Mouse (Mus musculus) forebrain, embryonic 11.5 days (tissue): Measurements from ENCODE around the gene Pik3r1. TPM values are rescaled to one million over a fixed set of nuclear protein-coding genes. Genes with fewer than 3 reads are reported as not detected.

Experiments
- ATAC-seq: fragments of 200-750 bp; cut with Nextera tagmentation; replicated peaks from 2 replicates; pipeline ENCODE4 v1.8.0; 2017; ENCODE audit warnings: moderate TSS enrichment; ENCODE audit not compliant: low FRiP score
- DNase-seq: peaks from one replicate; pipeline ENCODE4 v3.0.0-alpha.2; 2017; ENCODE audit warnings: low spot score
- H3K27ac ChIP-seq: fragments of 300-500 bp; sonication (generic); 2 replicates; pipeline ENCODE4 v1.5.1; 2014; ENCODE audit warnings: low read depth, low read length
- H3K27me3 ChIP-seq: fragments of 300-500 bp; sonication (generic); 2 replicates; pipeline ENCODE4 v1.6.1; 2014; ENCODE audit warnings: mild to moderate bottlenecking, low read length, mixed read lengths; ENCODE audit not compliant: control insufficient read depth, insufficient read depth
- H3K36me3 ChIP-seq: fragments of 300-500 bp; sonication (generic); 2 replicates; pipeline ENCODE4 v1.6.1; 2014; ENCODE audit warnings: mild to moderate bottlenecking, low read length, moderate library complexity, mixed read lengths; ENCODE audit not compliant: control insufficient read depth, insufficient read depth
- H3K4me1 ChIP-seq: fragments of 300-500 bp; sonication (generic); replicated peaks from 2 replicates; pipeline ENCODE4 v1.6.1; 2014; ENCODE audit warnings: low read length, mixed read lengths; ENCODE audit not compliant: control insufficient read depth, insufficient read depth
- H3K4me2 ChIP-seq: fragments of 300-500 bp; sonication (generic); 2 replicates; pipeline ENCODE4 v1.6.1; 2014; ENCODE audit warnings: low read depth, mild to moderate bottlenecking, low read length, moderate library complexity, mixed read lengths; ENCODE audit not compliant: severe bottlenecking
- H3K4me3 ChIP-seq: fragments of 300-500 bp; sonication (generic); 2 replicates; pipeline ENCODE4 v1.5.1; 2014; ENCODE audit warnings: low read depth, low read length
- H3K9ac ChIP-seq: fragments of 300-500 bp; sonication (generic); 2 replicates; pipeline ENCODE4 v1.6.1; 2014; ENCODE audit warnings: low read length
- H3K9me3 ChIP-seq: fragments of 300-500 bp; sonication (generic); 2 replicates; pipeline ENCODE4 v1.6.1; 2016; ENCODE audit warnings: low read length, mixed read lengths; ENCODE audit not compliant: control insufficient read depth
- WGBS: fragments of 180-500 bp; shearing (Covaris S2); extraction: QIAGEN DNeasy Blood & Tissue Kit; methylation state at CpG from one replicate; pipeline ENCODE4 v1.1.7; 2014; 5-methylcytosine and 5-hydroxymethylcytosine counted together
- polyA plus RNA-seq: library from polyadenylated mRNA; unstranded; fragments of >200 nt; fragmentation: Nextera tagmentation; extraction: Ambion mirVana; gene quantifications from 2 replicates; pipeline ENCODE4 v1.2.1, GENCODE M21; 2014

Gene Pik3r1
- polyA plus RNA-seq, 1 experiment from 2014 or later = 18.3 TPM

DNA sequence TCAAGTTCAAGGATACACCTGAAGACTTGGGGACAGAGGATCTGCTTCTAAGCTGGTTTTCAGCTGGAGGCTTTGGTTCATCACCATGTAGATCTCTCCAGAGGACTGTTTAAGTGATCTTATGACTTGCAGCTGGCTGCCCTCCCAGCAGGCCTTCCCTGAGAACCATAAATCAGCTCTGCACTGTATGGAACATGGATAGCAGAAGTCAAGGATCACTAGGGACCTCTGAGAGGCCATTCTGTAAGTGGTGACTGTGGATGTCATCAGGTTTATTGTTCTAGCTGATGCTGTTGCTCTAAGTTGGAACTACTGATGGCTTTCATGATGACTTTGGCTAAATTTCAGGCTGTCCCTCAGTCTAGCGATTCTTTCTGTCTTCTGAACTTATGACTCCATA is 105.1 kb downstream of the Pik3r1 start:
- Histone ChIP-seq H3K4me2 (no peak overlapping the region), H3K9ac (no peak overlapping the region), H3K9me3 (no peaks in the 10 kb centered on the region), H3K36me3 (no peaks in the 10 kb centered on the region), H3K4me1 (no peaks in the 10 kb centered on the region), H3K27me3 (no peaks in the 10 kb centered on the region), H3K27ac (no peak overlapping the region), H3K4me3 (no peak overlapping the region)
- 90% methylated on average over 1 of the region's 1 CpGs for WGBS
- DNase-seq (no peak), ATAC-seq (no peak)

DNA sequence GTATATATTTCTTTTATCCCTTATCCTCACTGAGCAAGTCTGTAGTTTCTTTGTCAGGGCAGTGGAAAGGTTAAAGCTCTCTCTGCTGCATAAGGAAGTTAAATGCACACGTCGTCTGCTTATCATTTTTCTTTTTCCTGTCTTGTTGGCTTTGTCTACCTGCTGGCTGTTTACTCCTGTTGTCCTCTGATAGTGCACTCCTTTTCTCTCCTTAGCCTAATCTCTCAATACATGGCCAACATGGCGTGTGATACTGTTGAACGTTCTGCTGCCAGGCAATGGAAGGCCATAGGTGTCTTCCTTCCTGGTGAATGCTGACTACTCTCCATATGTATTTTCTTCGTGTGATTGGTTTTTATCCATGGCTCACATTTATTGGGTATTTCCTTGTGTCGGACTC is 106.5 kb downstream of the Pik3r1 start:
- no peak overlapping the region for H3K27ac ChIP-seq
- ATAC-seq = no peak
- H3K27me3 ChIP-seq = no peaks in the 10 kb centered on the region
- 86% methylated on average over 6 of the region's 6 CpGs for WGBS
- no peaks in the 10 kb centered on the region for H3K4me1 ChIP-seq
- no peak overlapping the region for H3K4me2 ChIP-seq
- no peaks in the 10 kb centered on the region for H3K36me3 ChIP-seq
- no peak overlapping the region for H3K4me3 ChIP-seq
- H3K9ac ChIP-seq = no peak overlapping the region
- no peak for DNase-seq
- no peaks in the 10 kb centered on the region for H3K9me3 ChIP-seq

DNA sequence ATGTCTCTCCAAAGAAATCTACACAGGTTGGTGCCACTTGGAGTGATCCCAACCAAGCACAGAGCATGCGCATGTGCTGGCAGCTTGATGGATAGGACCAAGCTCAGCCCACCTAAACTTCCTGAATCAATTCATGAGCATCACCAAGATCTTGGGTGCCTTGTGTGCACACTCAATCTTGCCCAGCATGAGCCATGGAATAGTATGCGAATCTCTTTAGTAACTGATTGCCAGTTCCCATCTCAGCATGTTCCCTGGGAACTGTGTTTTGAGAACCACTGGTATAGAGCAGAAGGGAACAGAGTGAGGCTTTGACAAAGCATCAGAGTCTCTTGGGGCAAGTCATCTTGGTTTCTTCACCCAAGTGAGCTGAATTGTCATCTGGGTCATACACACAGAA is 107.8 kb downstream of the Pik3r1 start:
- no peak overlapping the region for H3K9ac ChIP-seq
- no peaks in the 10 kb centered on the region for H3K9me3 ChIP-seq
- H3K4me3 ChIP-seq = no peak overlapping the region
- DNase-seq = no peak
- H3K27ac ChIP-seq = no peak overlapping the region
- ATAC-seq = no peak
- H3K36me3 ChIP-seq = no peaks in the 10 kb centered on the region
- no peaks in the 10 kb centered on the region for H3K27me3 ChIP-seq
- no peak overlapping the region for H3K4me2 ChIP-seq
- WGBS = 97% methylated on average over 2 of the region's 2 CpGs
- no peaks in the 10 kb centered on the region for H3K4me1 ChIP-seq

GRCm38 (mm10) chr13:101652131-101652530 is 115.9 kb downstream of the Pik3r1 start:
- no peaks in the 10 kb centered on the region for H3K4me1 ChIP-seq
- H3K4me3 ChIP-seq = no peak overlapping the region
- no peaks in the 10 kb centered on the region for H3K27me3 ChIP-seq
- H3K9ac ChIP-seq = no peak overlapping the region
- H3K36me3 ChIP-seq = no peaks in the 10 kb centered on the region
- no peak overlapping the region for H3K4me2 ChIP-seq
- ATAC-seq (no peak), DNase-seq (no peak)
- WGBS = 91% methylated on average over 2 of the region's 2 CpGs
- H3K27ac ChIP-seq = no peak overlapping the region
- H3K9me3 ChIP-seq = no peaks in the 10 kb centered on the region

DNA sequence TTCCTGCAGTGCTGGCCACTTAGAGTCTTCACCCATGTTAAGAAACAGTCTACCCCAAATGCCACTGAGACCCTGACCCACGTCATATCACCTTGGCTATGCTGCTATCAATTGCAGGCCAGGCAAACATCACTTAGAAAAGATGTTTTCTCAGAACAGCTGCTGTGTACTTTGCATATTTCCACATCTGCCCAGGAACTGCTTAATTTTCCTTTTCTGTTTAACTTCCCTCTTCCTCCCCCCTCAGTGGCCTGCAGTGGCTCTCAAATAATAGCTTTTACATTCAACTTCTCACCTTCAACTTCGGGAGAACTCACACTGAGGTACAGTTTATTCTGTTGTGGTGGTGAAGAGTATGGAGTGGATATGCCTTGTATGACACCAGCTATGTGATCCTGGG is 126.4 kb downstream of the Pik3r1 start:
- no peaks in the 10 kb centered on the region for H3K9me3 ChIP-seq
- 89% methylated on average over 2 of the region's 2 CpGs for WGBS
- H3K27me3 ChIP-seq = no peaks in the 10 kb centered on the region
- H3K9ac ChIP-seq = no peak overlapping the region
- no peak overlapping the region for H3K27ac ChIP-seq
- no peaks in the 10 kb centered on the region for H3K36me3 ChIP-seq
- H3K4me3 ChIP-seq = no peak overlapping the region
- no peaks in the 10 kb centered on the region for H3K4me1 ChIP-seq
- ATAC-seq (no peak), DNase-seq (no peak)
- H3K4me2 ChIP-seq = no peak overlapping the region

DNA sequence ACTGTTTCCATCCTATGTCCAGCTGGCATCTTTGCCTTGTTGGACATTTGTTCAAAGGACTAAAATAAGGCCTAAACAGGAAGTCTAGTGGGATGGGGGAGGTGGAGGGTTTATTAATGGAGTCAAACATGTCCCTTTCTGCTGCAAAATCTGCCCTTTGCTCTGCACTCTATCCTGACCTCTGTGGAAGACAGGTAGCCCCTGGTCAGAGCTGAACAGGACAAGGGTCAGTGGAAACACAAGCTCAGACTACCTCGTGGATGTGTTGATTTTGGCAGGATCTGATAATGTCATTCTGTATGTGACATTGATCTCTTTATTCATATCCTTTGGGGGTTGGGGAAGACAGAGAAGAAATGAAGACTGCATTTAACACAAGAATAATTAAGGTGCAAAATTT is 132.2 kb downstream of the Pik3r1 start:
- no peak for ATAC-seq
- no peaks in the 10 kb centered on the region for H3K9me3 ChIP-seq
- WGBS = 74% methylated on average over 1 of the region's 1 CpGs
- no peak for DNase-seq
- H3K27me3 ChIP-seq = no peaks in the 10 kb centered on the region
- H3K27ac ChIP-seq = no peak overlapping the region
- no peak overlapping the region for H3K9ac ChIP-seq
- no peak overlapping the region for H3K4me3 ChIP-seq
- no peaks in the 10 kb centered on the region for H3K36me3 ChIP-seq
- H3K4me1 ChIP-seq = no peaks in the 10 kb centered on the region
- no peak overlapping the region for H3K4me2 ChIP-seq

DNA sequence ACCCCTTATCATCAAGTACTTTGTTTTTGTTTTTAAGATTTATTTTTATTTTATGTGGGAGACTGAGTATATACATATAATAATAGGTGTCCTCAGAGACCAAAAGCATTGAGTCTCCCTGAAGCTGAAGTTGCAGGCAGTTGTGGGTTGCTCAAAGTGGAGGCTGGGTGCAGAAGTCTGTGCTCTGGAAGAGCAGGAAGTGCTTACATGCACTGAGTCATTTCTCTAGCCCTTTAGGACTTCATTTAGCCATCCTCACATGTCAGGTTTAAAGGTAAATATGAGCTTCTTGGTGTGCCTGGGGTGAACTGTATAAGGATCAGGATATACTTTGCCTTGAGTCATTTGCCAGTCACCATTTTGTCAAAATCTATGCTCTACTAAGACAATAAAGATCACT is 133.6 kb downstream of the Pik3r1 start:
- H3K4me3 ChIP-seq = no peak overlapping the region
- H3K36me3 ChIP-seq = no peaks in the 10 kb centered on the region
- DNase-seq = no peak
- H3K27ac ChIP-seq = no peak overlapping the region
- no peaks in the 10 kb centered on the region for H3K9me3 ChIP-seq
- no peaks in the 10 kb centered on the region for H3K4me1 ChIP-seq
- no peak overlapping the region for H3K4me2 ChIP-seq
- H3K27me3 ChIP-seq = no peaks in the 10 kb centered on the region
- ATAC-seq = no peak
- no peak overlapping the region for H3K9ac ChIP-seq

GRCm38 (mm10) chr13:101633620-101634019 is 134.4 kb downstream of the Pik3r1 start:
- no peak overlapping the region for H3K4me3 ChIP-seq
- no peaks in the 10 kb centered on the region for H3K4me1 ChIP-seq
- H3K27me3 ChIP-seq = no peaks in the 10 kb centered on the region
- H3K9me3 ChIP-seq = no peaks in the 10 kb centered on the region
- no peak overlapping the region for H3K27ac ChIP-seq
- no peak overlapping the region for H3K4me2 ChIP-seq
- H3K9ac ChIP-seq = no peak overlapping the region
- no peaks in the 10 kb centered on the region for H3K36me3 ChIP-seq
- no peak for DNase-seq
- no peak for ATAC-seq

DNA sequence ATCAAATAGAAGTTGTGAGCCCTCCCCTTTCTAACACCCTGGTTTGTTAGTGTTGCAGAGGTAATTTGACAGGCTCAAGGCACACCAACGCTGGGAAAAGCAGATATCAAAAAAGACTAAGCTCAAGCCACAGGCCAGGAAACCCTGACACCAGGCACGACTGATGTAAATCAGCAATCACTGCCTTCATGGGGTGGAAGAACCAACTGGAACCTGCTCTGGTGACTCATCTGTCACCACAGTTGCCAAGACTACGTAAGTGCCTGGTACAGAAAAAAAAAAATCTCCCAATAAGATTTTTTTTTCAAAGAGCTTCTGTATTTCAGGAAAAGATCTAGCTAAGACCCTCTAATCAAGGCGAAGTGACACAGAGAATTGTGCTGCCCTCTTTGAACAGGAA is 135.2 kb downstream of the Pik3r1 start:
- Histone ChIP-seq H3K4me2 (no peak overlapping the region), H3K27ac (no peak overlapping the region), H3K9ac (no peak overlapping the region), H3K36me3 (no peaks in the 10 kb centered on the region), H3K4me1 (no peaks in the 10 kb centered on the region), H3K9me3 (no peaks in the 10 kb centered on the region), H3K27me3 (no peaks in the 10 kb centered on the region), H3K4me3 (no peak overlapping the region)
- DNase-seq = no peak
- no peak for ATAC-seq
- WGBS = 74% methylated on average over 4 of the region's 4 CpGs
